Mouse (Mus musculus) midbrain, postnatal 0 days (tissue): Measurements from ENCODE around the gene Fam50b. TPM values are rescaled to one million over a fixed set of nuclear protein-coding genes. Genes with fewer than 3 reads are reported as not detected.

Experiments
- ATAC-seq: fragments of 200-750 bp; cut with Nextera tagmentation; 2 replicates; pipeline ENCODE4 v1.8.0; 2017; ENCODE audit warnings: moderate number of reproducible peaks, mild to moderate bottlenecking, moderate TSS enrichment, moderate library complexity; ENCODE audit not compliant: low FRiP score
- DNase-seq: peaks from one replicate; pipeline ENCODE4 v3.0.0-alpha.2; 2015; ENCODE audit warnings: low spot score
- H3K27ac ChIP-seq: fragments of 300-500 bp; sonication (generic); 2 replicates; pipeline ENCODE4 v1.5.1; 2014; ENCODE audit warnings: low read depth, mild to moderate bottlenecking, low read length, mixed read lengths
- H3K27me3 ChIP-seq: fragments of 300-500 bp; sonication (generic); 2 replicates; pipeline ENCODE4 v1.6.1; 2014; ENCODE audit warnings: low read length, control low read depth, mixed read lengths; ENCODE audit not compliant: insufficient read depth
- H3K36me3 ChIP-seq: fragments of 300-500 bp; sonication (generic); 2 replicates; pipeline ENCODE4 v1.6.1; 2014; ENCODE audit warnings: low read length, control low read depth, mixed read lengths; ENCODE audit not compliant: insufficient read depth
- H3K4me1 ChIP-seq: fragments of 300-500 bp; sonication (generic); 2 replicates; pipeline ENCODE4 v1.6.1; 2014; ENCODE audit warnings: mild to moderate bottlenecking, control low read depth, antibody characterized with exemption, low read length, mixed read lengths; ENCODE audit not compliant: insufficient read depth
- H3K4me2 ChIP-seq: fragments of 300-500 bp; sonication (generic); 2 replicates; pipeline ENCODE4 v1.6.1; 2014; ENCODE audit warnings: low read depth, mild to moderate bottlenecking, low read length, mixed read lengths; ENCODE audit not compliant: poor library complexity, severe bottlenecking
- H3K4me3 ChIP-seq: fragments of 300-500 bp; sonication (generic); 2 replicates; pipeline ENCODE4 v1.5.1; 2014; ENCODE audit warnings: low read depth, mild to moderate bottlenecking, low read length, moderate library complexity
- H3K9ac ChIP-seq: fragments of 300-500 bp; sonication (generic); replicated peaks from 2 replicates; pipeline ENCODE4 v1.6.1; 2014; ENCODE audit warnings: mild to moderate bottlenecking, low read length, moderate library complexity, mixed read lengths; ENCODE audit not compliant: poor library complexity, severe bottlenecking
- H3K9me3 ChIP-seq: fragments of 300-500 bp; sonication (generic); 2 replicates; pipeline ENCODE4 v1.6.1; 2016; ENCODE audit warnings: low read length, control low read depth
- CTCF ChIP-seq: IDR thresholded peaks from 2 replicates; pipeline ENCODE4 v1.5.1; 2016; ENCODE audit warnings: antibody characterized with exemption, mild to moderate bottlenecking
- WGBS: fragments of 180-500 bp; shearing (Covaris S2); extraction: QIAGEN DNeasy Blood & Tissue Kit; methylation state at CpG from one replicate; pipeline ENCODE4 v1.1.7; 2014; 5-methylcytosine and 5-hydroxymethylcytosine counted together
- polyA plus RNA-seq: library from polyadenylated mRNA; unstranded; fragments of >200 nt; fragmentation: Nextera tagmentation; extraction: Ambion mirVana; gene quantifications from 2 replicates; pipeline ENCODE4 v1.2.1, GENCODE M21; 2015
- total RNA-seq: library from RNA; depleted of rRNA; stranded (reverse); fragments of >200 nt; gene quantifications from 2 replicates; pipeline ENCODE4 v1.2.3, GENCODE M21; 2014; rRNA removed

Fam50b gene
- 0.66 TPM in 1 of 2 replicates, not detected in the other for total RNA-seq
- not detected in 2 replicates for polyA plus RNA-seq

DNA sequence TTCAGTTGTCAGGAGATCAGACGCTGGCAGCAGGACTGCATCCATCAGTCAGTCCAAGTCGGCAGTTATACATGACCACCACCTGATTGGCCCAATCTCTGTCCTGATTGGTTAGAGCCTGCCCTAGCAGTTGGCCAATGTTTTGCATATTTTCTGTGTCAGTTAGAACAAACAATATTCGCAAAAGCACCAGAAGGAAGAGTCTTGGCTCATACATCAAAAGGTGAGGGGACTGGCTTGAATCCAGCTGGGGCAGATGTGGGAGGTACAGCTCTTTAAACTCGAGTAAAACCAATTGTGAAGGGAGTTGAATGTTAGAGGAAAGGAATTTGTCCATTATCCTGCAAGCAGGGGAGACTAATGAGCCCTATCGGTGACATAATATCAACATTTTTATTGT is at the start of gene Fam50b:
Gene Fam50b (plus strand): TSS at position 165 of the 400 bp plus-strand sequence.
- H3K4me2 ChIP-seq = no peak within 1 kb of the TSS
- ATAC-seq (no peak), DNase-seq (peak; percentile 19)
- H3K9me3 ChIP-seq = no peaks in the 10 kb centered on the region
- 35% methylated on average over 5 of the region's 5 CpGs for WGBS
- H3K27ac ChIP-seq = no peak within 1 kb of the TSS
- no peak for TF ChIP-seq CTCF
- no peak within 1 kb of the TSS for H3K4me3 ChIP-seq
- H3K36me3 ChIP-seq = no peaks in the 10 kb centered on the region
- no peaks in the 10 kb centered on the region for H3K27me3 ChIP-seq
- no peak within 1 kb of the TSS for H3K9ac ChIP-seq
- 0 out of 2 replicates have a peak, but pooled peaks cover 4% of the 10 kb centered on the region for H3K4me1 ChIP-seq

GRCm38 (mm10) chr13:34685008-34685765 is 49.5 kb upstream of the Fam50b start:
- 74% methylated on average over 7 of the region's 7 CpGs for WGBS
- no peak overlapping the region for H3K4me2 ChIP-seq
- no peak overlapping the region for H3K9ac ChIP-seq
- no peak overlapping the region for H3K27ac ChIP-seq
- ATAC-seq = no peak
- H3K4me3 ChIP-seq = no peak overlapping the region
- no peaks in the 10 kb centered on the region for H3K9me3 ChIP-seq
- TF ChIP-seq CTCF = no peak
- H3K27me3 ChIP-seq = no peaks in the 10 kb centered on the region
- H3K36me3 ChIP-seq = no peaks in the 10 kb centered on the region
- DNase-seq = no peak
- no peaks in the 10 kb centered on the region for H3K4me1 ChIP-seq

- no peak for ATAC-seq
- Histone ChIP-seq H3K4me3 (no peak overlapping the region), H3K4me1 (no peaks in the 10 kb centered on the region; the same call in 1 of the 2 replicates), H3K9ac (no peak overlapping the region), H3K27ac (no peak overlapping the region), H3K36me3 (no peaks in the 10 kb centered on the region), H3K9me3 (no peaks in the 10 kb centered on the region), H3K27me3 (no peaks in the 10 kb centered on the region), H3K4me2 (no peak overlapping the region)
- DNase-seq = no peak
- no peak for TF ChIP-seq CTCF
- WGBS = 88% methylated on average over 1 of the region's 1 CpGs
These were observed 43.6 kb upstream of the Fam50b start for GRCm38 (mm10) chr13:34691049-34691448.

GRCm38 (mm10) chr13:34693111-34693510 is 41.5 kb upstream of the Fam50b start:
- H3K4me3 ChIP-seq = no peak overlapping the region
- H3K27me3 ChIP-seq = no peaks in the 10 kb centered on the region
- no peak for TF ChIP-seq CTCF
- no peaks in the 10 kb centered on the region for H3K36me3 ChIP-seq
- no peak overlapping the region for H3K27ac ChIP-seq
- no peaks in the 10 kb centered on the region; the same call in 1 of the 2 replicates for H3K4me1 ChIP-seq
- no peaks in the 10 kb centered on the region for H3K9me3 ChIP-seq
- DNase-seq = no peak
- WGBS = 83% methylated on average over 6 of the region's 6 CpGs
- no peak overlapping the region for H3K9ac ChIP-seq
- no peak for ATAC-seq
- no peak overlapping the region for H3K4me2 ChIP-seq

- no peak for TF ChIP-seq CTCF
- ATAC-seq = no peak
- H3K9ac ChIP-seq = no peak overlapping the region
These were observed 37.8 kb upstream of the Fam50b start for GRCm38 (mm10) chr13:34696734-34697332.

DNA sequence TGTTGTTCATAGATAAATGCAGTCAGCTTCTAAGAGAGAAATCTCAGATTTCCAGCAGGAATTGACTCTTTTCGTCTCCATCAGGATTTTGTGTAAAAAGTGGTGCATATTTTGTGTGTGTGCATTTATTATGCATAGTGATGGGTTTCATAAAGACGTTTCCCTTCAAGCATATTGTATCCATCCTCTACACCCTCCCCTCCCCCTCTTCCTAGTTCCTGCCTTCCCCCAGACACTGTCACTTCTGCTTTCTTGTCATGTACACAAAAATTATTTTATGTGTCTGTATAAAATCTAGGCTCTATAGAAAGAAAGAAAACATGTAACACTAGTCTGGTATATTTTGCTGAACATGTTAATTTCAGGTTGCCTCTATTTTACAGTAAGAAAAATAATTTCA is 34.6 kb upstream of the Fam50b start:
- H3K4me1 ChIP-seq = no peaks in the 10 kb centered on the region; the same call in 1 of the 2 replicates
- no peak overlapping the region for H3K27ac ChIP-seq
- no peak overlapping the region for H3K4me2 ChIP-seq
- H3K27me3 ChIP-seq = no peaks in the 10 kb centered on the region
- H3K4me3 ChIP-seq = no peak overlapping the region
- DNase-seq = no peak
- no peak overlapping the region for H3K9ac ChIP-seq
- no peaks in the 10 kb centered on the region for H3K9me3 ChIP-seq
- TF ChIP-seq CTCF = no peak
- no peaks in the 10 kb centered on the region for H3K36me3 ChIP-seq
- 48% methylated on average over 2 of the region's 2 CpGs for WGBS
- ATAC-seq = peak; percentile 49; the same call in 1 of the 2 replicates

More at GRCm38 (mm10) chr13:34696734-34697332, 37.8 kb upstream of the Fam50b start:
- Histone ChIP-seq H3K9me3 (no peaks in the 10 kb centered on the region), H3K4me2 (no peak overlapping the region), H3K27me3 (no peaks in the 10 kb centered on the region), H3K4me3 (no peak overlapping the region), H3K27ac (no peak overlapping the region), H3K36me3 (no peaks in the 10 kb centered on the region), H3K4me1 (no peaks in the 10 kb centered on the region; the same call in 1 of the 2 replicates)
- no peak for DNase-seq
- 83% methylated on average over 7 of the region's 7 CpGs for WGBS
